Mouse (Mus musculus) spleen, adult 2 months (tissue): ENCODE data around the gene Rims1.

Source experiments
- CTCF ChIP-seq: fragments of 200-500 bp; IDR thresholded peaks from 2 replicates; pipeline ENCODE4 v1.5.1; 2011; ENCODE audit warnings: mild to moderate bottlenecking, inconsistent platforms; ENCODE audit not compliant: insufficient read depth, insufficient read length, insufficient replicate concordance; ENCODE audit errors: extremely low read depth
- POLR2A ChIP-seq: fragments of 200-500 bp; IDR thresholded peaks from 2 replicates; pipeline ENCODE4 v1.6.1; 2011; ENCODE audit warnings: low read depth, low read length, inconsistent platforms

GRCm38 (mm10) chr1:22683455-22683854, 122.3 kb downstream of the Rims1 start:
- no peak for TF ChIP-seq CTCF
- TF ChIP-seq POLR2A, result no peak
